Mouse (Mus musculus): ENCODE measurements around the gene Plxnc1.

Plxnc1 gene

GRCm38 (mm10) chr10:94871506-94871905 lies 73.1 kb downstream of the Plxnc1 start:
- no peak for DNase-seq (ENCODE audit: low read depth in 2 of 2, low spot score in 2 of 2)

GRCm38 (mm10) chr10:94871102-94871501 lies 73.5 kb downstream of the Plxnc1 start:
- no peak for DNase-seq (ENCODE audit: low read depth in 2 of 2, low spot score in 2 of 2)

- no peak for DNase-seq (ENCODE audit: low read depth in 2 of 2, low spot score in 2 of 2)
Measured at GRCm38 (mm10) chr10:94866995-94867856, 77.4 kb downstream of the Plxnc1 start.

GRCm38 (mm10) chr10:94865206-94865605 lies 79.4 kb downstream of the Plxnc1 start:
- DNase-seq (ENCODE audit: low read depth in 2 of 2, low spot score in 2 of 2), result no peak

GRCm38 (mm10) chr10:94864199-94864928 lies 80.3 kb downstream of the Plxnc1 start:
- no peak for DNase-seq (ENCODE audit: low read depth in 2 of 2, low spot score in 2 of 2)

GRCm38 (mm10) chr10:94863251-94863650 lies 81.4 kb downstream of the Plxnc1 start:
- no peak for DNase-seq (ENCODE audit: low read depth in 2 of 2, low spot score in 2 of 2)

- DNase-seq (ENCODE audit: low read depth in 2 of 2, low spot score in 2 of 2), result no peak
Measured at GRCm38 (mm10) chr10:94860870-94861269, 83.8 kb downstream of the Plxnc1 start.

GRCm38 (mm10) chr10:94858277-94859033 lies 86.2 kb downstream of the Plxnc1 start:
- DNase-seq (ENCODE audit: low read depth in 2 of 2, low spot score in 2 of 2), result no peak

- DNase-seq (ENCODE audit: low read depth in 2 of 2, low spot score in 2 of 2), result no peak
Measured at GRCm38 (mm10) chr10:94850565-94850964, 94.1 kb downstream of the Plxnc1 start.

GRCm38 (mm10) chr10:94849930-94850329 lies 94.7 kb downstream of the Plxnc1 start:
- no peak for DNase-seq (ENCODE audit: low read depth in 2 of 2, low spot score in 2 of 2)

GRCm38 (mm10) chr10:94849360-94849759 lies 95.3 kb downstream of the Plxnc1 start:
- DNase-seq (ENCODE audit: low read depth in 2 of 2, low spot score in 2 of 2), result no peak

GRCm38 (mm10) chr10:94848344-94848743 lies 96.3 kb downstream of the Plxnc1 start:
- DNase-seq (ENCODE audit: low read depth in 2 of 2, low spot score in 2 of 2), result no peak

GRCm38 (mm10) chr10:94846501-94847105 lies 98.0 kb downstream of the Plxnc1 start:
- no peak for DNase-seq (ENCODE audit: low read depth in 2 of 2, low spot score in 2 of 2)

- no peak for DNase-seq (ENCODE audit: low read depth in 2 of 2, low spot score in 2 of 2)
Measured at GRCm38 (mm10) chr10:94844692-94845091, 99.9 kb downstream of the Plxnc1 start.

- DNase-seq (ENCODE audit: low read depth in 2 of 2, low spot score in 2 of 2), result no peak
Measured at GRCm38 (mm10) chr10:94835874-94836273, 108.8 kb downstream of the Plxnc1 start.

- peak; percentile 52 to 72 for DNase-seq (ENCODE audit: low read depth in 2 of 2, low spot score in 2 of 2)
Measured at GRCm38 (mm10) chr10:94829407-94829806, 115.2 kb downstream of the Plxnc1 start.

GRCm38 (mm10) chr10:94828734-94829230 lies 115.9 kb downstream of the Plxnc1 start:
- no peak for DNase-seq (ENCODE audit: low read depth in 2 of 2, low spot score in 2 of 2)

GRCm38 (mm10) chr10:94827890-94828733 lies 116.5 kb downstream of the Plxnc1 start:
- DNase-seq (ENCODE audit: low read depth in 2 of 2, low spot score in 2 of 2), result peak; percentile 46 to 48

GRCm38 (mm10) chr10:94827325-94827724 lies 117.3 kb downstream of the Plxnc1 start:
- DNase-seq (ENCODE audit: low read depth in 2 of 2, low spot score in 2 of 2), result no peak

- no peak for DNase-seq (ENCODE audit: low read depth in 2 of 2, low spot score in 2 of 2)
Measured at GRCm38 (mm10) chr10:94826436-94826835, 118.2 kb downstream of the Plxnc1 start.
